Mouse (Mus musculus) erythroblast, embryonic 14.5 days (primary cell): ENCODE measurements around the gene Anks1b.

Source experiments
- GATA1 ChIP-seq: IDR thresholded peaks from 2 replicates; pipeline ENCODE4 v1.6.1; 2012; ENCODE audit warnings: low read length, inconsistent platforms, mixed read lengths
- TAL1 ChIP-seq: IDR thresholded peaks from 3 replicates; pipeline ENCODE4 v1.6.1; 2012; ENCODE audit warnings: low read length, inconsistent platforms, mixed read lengths

DNA sequence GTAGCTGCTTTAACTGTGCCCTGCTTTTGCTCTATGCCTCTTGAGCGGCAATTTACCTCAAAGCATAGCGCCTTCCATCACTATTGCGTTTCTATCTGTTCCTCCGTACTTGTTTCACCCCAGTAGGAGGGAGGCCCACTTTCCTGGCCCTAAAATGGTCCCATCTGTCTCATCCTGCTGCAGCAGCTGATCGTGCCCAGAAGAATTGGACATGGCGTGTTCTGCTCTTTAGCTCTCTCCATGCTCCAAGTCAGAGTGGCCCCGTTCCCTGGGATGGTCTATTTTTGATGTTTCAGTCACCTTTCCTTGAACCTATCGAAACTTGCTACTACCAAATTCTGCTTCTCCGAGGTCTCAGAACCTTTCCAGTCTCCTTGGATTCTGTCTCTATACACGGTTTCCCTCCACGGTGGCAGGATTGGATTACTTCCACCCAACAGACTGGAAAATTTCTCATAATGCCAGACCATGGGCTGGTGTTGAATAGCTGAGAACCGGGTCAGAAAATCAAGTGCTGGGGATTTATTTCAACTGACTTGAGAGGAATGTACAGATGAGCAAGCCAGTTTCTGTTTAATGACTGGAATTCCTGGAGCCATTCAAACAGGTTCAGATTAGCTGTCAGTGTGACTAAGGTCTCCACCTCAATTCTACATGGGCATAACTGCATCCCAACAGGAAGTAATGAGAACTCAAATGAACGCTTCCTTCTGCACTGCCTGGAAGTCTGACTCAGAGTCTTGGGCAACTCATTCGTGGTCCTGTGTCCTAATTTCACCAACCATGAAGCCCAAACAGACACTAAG lies 726.6 kb downstream of the Anks1b start:
- TF ChIP-seq TAL1: no peak
- no peak for TF ChIP-seq GATA1
